Mouse (Mus musculus) thymus, adult 18-20 months (tissue): Measurements from ENCODE around the gene Car5a.
A peak's percentile ranks its signal among the peaks of the same experiment; 100 is the strongest.

Source experiments
- DNase-seq, 2 experiments: peaks; one replicate each; pipeline ENCODE4 v3.0.0; 2022; ENCODE audit warnings: mixed read lengths in 2 of 2

Gene Car5a

GRCm38 (mm10) chr8:121932668-121933520, 11.8 kb downstream of the Car5a start:
- no peak for DNase-seq

- DNase-seq: no peak
Observed at GRCm38 (mm10) chr8:121932026-121932667, 12.6 kb downstream of the Car5a start.

- DNase-seq: no peak
Observed at GRCm38 (mm10) chr8:121931571-121931970, 13.1 kb downstream of the Car5a start.

DNA sequence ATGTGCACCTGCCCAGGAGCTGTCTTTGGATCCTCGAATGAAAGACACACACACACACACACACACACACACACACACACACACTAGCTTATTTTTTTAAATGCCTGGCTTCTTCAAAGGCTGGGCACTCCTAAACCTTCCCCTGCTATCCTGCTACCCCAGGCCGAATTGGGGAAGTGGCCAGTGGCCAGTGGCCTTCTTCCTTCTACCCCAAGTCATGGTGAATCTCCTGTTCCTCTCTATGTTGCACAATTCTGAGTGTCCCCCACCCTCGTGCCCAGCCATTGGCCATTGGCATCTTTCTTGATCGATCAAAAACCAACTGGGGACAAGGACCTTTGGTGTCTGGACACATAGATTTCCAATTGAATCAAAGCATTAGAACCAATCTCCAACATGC, 14.7 kb downstream of the Car5a start:
- DNase-seq: no peak

GRCm38 (mm10) chr8:121927316-121927715, 17.4 kb downstream of the Car5a start:
- DNase-seq: no peak

- no peak for DNase-seq
Observed at GRCm38 (mm10) chr8:121926266-121926665, 18.4 kb downstream of the Car5a start.

DNA sequence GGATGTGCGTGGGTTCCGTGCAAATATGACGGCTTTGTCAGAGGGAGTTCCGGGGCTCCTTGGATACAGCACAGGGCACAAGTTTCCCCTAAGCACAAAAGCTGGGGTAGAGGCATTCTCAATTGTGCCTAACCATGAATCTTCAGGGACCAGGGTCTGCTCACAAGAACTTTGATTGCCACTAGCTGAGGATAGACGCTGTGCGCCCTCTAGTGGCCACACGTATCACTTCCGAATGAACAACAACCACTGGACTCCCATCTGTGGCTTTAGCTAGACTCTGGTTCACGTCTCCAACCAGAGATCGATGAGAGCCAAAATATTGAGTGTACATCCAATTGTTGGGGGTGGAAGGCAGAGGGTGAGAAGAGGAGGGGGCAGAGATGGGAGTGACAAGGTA, 19.1 kb downstream of the Car5a start:
- peak; percentile 35 to 36 for DNase-seq

GRCm38 (mm10) chr8:121924681-121925080, 20.0 kb downstream of the Car5a start:
- DNase-seq: no peak

DNA sequence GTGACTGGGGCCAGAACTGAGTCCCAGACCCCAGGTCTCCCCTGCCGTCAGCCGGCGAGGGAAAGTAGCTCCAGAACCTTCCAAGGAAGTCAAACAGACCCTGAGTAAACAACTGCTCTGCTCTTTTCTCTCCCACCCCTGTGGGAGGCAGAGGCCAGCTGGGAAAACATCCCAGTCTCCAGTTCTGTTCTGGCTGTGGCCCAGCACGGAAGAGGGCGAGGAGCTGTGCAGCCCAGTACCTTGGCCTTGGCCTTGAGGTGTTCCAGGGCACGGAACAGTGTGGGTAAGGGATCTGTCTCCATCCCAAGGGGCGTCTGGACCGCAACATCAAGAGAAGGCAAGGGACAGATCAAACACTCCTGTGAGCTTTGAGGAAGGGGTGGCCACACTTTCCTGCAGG, 22.6 kb downstream of the Car5a start:
- DNase-seq: no peak

- DNase-seq: no peak
Observed at GRCm38 (mm10) chr8:121921582-121921981, 23.1 kb downstream of the Car5a start.

- no peak for DNase-seq
Observed at GRCm38 (mm10) chr8:121919731-121920130, 25.0 kb downstream of the Car5a start.

DNA sequence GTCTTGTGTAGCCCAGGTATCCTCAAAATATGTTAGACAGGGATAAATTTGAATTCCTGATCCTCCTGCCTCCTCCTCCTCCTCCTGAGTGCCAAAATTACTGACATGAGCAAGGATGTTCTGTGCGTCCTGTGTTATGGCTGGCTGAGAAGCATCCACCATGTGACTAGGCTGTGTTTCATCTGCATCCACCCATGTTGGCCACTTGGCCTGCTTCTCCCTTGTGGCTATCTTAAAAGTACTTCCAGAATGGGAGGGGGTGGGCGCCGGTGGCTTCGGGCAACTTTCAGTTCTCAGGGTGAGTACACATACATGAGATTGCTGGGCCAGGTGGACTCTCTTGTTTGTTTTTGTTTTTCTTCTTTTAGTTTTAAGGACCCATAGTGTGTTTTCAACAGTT, 25.5 kb downstream of the Car5a start:
- DNase-seq: no peak

DNA sequence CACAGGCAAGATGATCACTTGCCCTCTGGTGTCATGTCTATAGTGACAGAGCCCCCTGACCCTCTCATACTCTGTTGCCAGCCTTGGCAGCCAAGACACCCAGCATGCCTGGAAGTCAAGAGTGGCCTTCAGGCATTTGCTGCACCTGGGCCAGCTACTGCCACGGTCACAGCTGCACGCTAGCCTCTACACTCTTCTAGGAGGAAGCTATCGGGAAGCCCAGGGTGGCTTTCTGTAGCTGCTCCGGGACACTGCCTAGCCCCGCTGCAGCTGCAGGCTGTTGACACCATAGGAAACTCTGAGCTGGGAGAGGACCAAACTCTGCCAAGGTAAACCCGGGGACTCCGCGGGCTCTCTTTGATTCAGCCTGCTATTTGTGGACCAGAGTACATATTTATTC, 31.3 kb downstream of the Car5a start:
- DNase-seq: no peak

DNA sequence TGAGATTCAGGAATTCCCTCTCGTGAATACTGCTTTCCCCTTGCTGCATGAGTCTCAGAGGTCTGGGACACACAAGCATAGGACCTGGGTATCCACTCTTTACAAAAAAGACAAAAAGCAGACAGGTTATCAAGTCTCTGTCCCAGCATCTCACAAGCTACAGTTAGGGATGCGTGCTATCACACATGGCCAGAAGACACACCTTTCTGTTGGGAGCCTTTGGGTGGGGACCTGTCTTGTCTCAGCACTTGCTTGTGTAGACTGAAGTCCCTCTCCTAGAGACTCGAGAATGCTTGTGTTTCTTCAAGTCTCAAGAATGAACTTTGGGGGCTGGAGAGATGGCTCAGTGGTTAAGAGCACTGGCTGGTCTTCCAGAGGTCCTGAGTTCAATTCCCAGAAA, 31.9 kb downstream of the Car5a start:
- DNase-seq: no peak

- no peak for DNase-seq
Observed at GRCm38 (mm10) chr8:121911987-121912386, 32.7 kb downstream of the Car5a start.

DNA sequence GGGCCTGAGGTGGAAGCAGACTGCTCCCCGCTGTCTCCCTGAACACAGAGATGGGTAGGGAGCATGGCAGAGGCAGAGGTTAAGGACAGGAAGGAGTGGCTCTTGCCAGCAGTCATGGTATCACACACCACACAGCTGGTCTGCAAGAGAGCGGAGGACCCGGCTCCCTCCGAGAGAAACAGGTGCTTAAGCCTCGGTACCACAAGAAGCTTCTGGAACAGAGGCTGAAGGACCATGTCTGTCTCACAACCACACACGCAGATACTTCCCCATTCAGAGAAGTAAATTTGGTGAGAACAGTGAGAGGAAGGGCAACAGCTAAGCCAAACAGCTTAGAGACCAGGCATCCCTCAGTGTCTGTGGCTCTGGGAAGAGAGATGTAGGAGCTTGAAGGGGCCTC, 33.3 kb downstream of the Car5a start:
- no peak for DNase-seq

- peak; percentile 31 to 55 for DNase-seq
Observed at GRCm38 (mm10) chr8:121909663-121910062, 35.0 kb downstream of the Car5a start.

DNA sequence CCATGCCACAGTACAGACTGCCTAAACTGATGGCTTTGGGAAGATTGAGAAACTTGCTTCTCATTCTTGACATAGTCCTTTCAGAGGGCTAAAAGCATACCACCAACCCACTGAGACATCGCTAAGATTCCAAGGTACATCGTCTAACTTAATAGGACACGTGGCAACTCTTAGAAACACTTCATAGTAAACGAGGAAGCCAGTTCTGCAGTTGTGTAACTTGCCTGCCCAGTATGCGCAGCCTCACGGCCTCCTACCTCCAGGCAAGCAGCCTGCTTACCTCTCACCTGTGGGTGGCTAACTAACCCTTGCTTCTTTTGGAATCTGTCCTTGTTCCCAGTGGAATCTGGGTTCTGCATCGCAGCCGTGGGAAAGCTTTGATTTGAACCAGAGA, 35.6 kb downstream of the Car5a start:
- DNase-seq: no peak

GRCm38 (mm10) chr8:121908378-121909147, 36.1 kb downstream of the Car5a start:
- no peak for DNase-seq

DNA sequence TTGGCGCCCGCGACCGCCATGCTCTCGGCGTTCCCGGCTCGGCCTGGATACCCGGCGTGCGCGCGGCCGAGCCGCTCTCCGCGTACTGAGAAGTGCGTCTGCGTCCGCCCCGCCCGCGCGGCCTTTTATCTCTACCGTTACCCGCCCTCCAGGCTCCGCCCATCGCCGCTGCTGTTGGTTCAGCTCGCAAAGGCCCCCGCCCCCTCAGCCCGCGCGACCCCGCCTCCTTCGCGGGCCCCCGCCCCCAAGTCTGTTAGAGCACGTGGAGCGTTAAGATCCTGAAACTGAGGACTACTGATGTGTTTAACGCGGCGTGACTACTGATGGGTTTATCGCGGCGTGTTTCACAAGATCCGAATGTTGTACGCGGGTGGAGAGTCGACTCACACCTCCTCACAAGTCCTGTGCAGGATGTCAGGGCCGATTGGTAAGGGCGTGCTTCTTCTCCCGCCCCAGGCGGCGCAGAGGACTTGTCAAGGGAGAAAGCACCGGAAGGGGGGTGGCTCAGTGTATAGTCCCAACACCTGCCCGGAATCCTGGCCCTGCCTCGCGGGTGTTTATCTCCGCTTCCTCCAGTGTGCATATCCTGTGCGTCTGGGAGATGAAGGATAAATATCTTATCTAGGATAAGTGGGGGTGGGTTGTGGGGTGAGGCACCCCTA, 37.0 kb downstream of the Car5a start, which contains the start of gene Slc7a5:
TSS of gene Slc7a5 (minus strand) at position 108 of the 662 bp plus-strand sequence.
- DNase-seq: peak; percentile 94 to 95

GRCm38 (mm10) chr8:121906542-121907512, 37.9 kb downstream of the Car5a start:
- peak in 1 of 2 experiments; percentile 21 for DNase-seq

- DNase-seq: no peak
Observed at GRCm38 (mm10) chr8:121905864-121906263, 38.8 kb downstream of the Car5a start.
